Mouse (Mus musculus) B cell, adult 67 days (primary cell): ENCODE data around the gene Fuca1. TPM values are rescaled to one million over a fixed set of nuclear protein-coding genes. Genes with fewer than 3 reads are reported as not detected.

Experiments used
- total RNA-seq, 2 experiments: library from RNA; stranded (reverse); gene quantifications; 4 replicates each; pipeline ENCODE4 v1.2.4; 2023

Fuca1 gene
- total RNA-seq, result 100 to 1,000 TPM; 196 to 204 TPM

DNA sequence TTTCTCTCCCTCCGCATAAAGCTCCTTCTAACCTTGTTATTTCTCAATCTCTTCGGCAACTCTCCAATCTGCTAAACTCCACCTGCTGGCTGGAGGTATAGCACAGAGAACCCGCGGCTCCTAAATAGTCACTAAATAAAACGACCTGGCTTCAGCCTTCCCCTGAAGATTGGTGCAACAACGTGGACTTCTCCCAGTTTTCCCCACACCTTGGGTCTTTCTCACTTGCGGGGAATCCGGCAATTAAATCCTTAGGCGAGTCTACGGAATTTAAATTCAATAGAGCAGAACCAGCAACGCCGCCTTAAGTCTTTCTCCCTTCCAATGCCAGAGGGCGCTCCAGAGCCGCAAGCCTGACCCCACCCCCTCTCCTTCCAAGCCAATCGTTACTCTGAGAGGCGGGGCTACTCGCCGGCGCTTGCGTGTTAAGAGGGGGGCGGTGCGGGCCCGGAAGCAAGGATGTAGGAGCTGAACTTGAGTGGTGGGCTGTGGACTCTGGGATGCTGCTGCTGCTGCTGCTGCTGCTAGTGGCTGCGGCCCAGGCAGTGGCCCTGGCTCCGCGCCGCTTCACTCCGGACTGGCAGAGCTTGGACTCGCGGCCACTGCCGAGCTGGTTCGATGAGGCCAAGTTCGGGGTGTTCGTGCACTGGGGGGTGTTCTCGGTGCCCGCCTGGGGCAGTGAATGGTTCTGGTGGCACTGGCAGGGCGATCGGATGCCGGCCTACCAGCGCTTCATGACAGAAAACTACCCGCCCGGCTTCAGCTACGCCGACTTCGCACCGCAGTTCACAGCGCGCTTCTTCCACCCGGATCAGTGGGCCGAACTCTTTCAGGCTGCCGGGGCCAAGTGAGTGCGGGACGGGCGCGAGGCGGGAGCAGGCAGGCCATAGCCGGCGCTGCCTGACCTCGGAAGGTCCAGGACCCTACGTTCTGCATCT, at the start of gene Fuca1:
TSS of gene Fuca1 (plus strand) at position 432 of the 938 bp plus-strand sequence.

DNA sequence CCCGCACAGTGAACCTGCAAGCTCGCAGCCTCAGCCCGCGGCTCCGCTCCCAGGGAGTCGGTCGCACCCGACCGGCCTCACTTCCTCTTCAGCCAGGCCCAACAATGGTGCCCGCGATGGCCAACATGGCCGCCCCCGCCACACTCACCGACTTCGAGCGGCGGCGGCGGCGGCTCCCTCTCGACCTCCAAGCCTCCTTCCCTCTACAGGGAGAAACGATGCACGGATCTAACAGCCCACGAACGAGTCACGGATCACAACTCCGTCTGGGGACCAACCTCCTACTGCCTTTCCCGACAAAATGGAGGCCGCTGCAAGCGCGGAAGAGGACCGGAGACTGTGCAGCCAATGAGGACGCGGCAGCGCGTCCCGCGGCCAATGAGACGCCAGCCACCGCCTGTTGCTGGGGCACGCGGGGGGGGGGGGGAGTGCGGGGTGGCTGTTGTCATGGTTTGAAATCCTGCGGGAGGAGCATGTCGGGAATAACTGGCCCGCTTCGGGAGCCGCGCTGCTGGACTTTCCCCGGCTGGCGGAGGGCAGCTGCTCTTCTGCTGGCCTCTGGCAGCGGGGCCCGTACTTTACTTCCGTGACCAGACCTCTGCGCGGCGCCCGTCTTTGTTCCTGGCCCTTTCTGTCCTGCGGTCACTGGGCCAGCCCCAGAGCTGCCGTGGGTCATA, 46.9 kb upstream of the Fuca1 start, which contains the start of gene Pnrc2:
TSS of gene Pnrc2 (minus strand) at position 325 of the 677 bp plus-strand sequence.

DNA sequence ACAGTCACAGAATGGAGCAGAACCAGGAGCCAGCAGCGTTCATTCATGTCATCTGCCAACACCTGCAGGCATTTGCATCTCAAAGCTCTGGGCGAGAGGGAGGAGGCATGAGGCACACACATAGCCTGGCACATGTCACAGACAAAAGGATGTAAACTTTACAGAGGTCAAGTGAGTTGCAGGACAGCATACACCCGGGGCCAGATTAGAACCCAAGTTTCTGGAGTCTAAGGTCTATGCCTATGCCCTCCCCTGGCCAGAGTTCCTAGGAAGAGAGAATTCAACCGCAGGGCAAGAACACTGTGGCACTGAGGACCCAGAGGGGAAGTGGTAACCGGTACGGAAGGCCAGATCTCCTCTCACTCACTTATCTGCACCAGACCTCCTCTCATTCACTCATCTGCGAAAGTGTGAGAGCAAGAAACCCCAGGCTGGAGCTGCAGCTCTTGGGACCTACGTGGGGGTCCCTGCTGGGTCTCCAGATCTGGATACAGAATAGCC, 25.4 kb upstream of the Fuca1 start, which contains the start of gene Cnr2:
TSS of gene Cnr2 (plus strand) at position 324 of the 501 bp plus-strand sequence.

DNA sequence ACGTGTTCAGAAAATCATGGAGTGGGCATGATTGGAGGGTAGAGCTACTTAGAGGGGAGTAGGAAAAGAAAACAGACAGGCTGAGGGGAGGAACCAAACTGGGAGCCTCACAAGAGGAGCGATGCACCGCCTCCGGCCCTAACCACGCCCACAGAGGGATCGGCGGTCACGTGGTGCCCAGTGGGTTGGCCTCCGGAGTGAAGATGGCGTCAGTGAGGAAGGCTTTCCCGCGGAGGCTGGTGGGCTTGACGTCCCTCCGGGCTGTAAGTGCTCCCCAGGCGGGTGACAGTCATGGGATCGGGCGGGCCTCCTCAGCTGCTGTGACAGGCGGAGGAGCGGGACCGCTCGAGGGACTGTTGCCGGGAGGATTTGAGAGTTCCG, 25.7 kb downstream of the Fuca1 start, which contains the start of gene Hmgcl:
TSS of gene Hmgcl (plus strand) at position 171 of the 381 bp plus-strand sequence.

DNA sequence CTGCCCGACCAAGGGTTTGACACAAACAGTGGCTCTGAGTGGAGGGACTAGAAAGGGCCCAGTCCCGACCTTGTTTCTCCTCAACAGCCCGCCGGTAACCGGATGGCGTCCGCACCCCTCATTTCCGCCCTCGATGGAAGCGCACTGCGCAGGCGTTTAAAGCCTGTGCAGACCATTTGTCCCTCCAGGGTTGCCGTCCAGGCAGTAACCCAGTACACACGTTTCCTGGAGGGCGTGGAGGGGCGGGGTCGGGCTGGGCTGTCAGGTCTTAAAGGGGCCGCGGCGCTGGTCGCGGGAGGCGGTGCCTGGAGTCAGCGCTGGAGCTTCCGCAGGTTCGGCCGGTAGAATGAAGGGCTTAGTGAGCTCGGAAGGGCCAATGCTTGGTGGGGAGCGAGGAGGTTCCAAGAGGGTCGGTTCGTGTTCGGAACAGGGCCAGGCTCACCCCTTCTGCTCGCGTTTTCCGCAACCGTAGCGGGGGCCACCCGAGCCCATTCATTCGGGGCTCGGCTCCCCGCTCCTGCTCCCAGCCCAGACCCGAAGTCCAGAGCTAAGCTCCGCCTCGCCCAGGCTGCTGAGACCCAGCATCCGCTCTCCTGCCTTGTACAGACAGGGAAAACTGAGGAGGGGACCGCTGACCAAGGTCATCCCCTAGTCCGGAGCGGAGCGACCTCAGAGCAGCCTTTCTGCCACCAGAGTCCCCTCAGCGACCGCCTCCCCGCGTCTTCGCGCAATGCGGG, 43.1 kb downstream of the Fuca1 start, which contains the start of gene Gale:
TSS of gene Gale (plus strand) at position 271 of the 737 bp plus-strand sequence.

DNA sequence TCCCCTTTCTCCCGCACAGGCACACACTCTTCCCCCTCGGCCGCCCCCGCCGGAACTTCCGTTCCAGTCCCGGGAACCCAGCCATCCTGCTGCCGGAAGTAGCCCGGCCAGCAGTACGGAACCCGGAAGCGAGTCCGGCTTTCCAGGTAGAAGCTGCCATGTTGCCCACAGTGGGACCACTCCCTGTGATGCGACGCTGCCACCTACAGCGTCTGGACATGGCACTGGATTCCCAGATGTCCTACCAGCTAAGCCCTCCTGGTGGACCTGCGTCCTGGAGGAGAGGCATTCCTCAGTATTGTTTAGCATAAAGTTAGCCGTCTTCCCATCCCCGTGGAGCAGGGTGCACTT, 52.0 kb downstream of the Fuca1 start, which contains the start of gene Lypla2:
TSS of gene Lypla2 (minus strand) at position 71 of the 351 bp plus-strand sequence.

DNA sequence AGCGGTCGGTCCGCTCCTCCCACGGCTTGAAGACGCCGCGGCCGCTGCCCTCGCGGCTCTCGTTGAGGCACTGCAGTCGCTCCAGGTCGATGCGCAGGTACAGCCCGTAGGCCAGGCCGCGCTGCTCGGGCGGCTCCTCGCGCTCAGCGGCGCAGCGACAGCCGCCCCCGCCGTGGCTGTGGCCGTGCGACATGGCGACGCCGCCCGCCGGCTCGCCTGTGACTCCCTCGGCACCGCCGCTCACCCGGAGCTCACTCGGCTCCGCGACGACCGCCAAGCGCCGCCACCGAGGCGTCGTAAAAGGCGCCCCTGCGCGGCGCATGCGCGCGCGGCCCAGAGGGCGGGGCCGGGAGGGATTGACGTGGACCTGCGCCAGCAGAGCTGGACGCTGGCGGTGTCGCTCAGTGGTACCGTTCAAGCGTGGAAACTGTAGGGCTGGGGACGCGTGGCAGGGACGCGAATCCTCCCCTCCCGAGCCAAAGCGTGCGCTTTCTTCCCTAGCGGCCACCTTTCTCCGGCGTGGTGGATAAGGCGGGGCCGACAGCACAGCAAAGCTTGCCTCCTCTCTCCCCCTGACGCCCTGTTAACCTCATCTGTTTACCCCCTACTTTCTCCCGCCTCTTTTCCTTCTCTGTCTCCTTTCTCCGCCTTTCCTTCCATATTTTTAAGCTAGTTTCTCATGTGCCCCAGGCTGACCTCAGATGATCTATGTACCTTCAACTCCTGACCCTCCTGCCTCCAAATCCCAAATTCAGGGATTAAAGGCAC, 66.6 kb downstream of the Fuca1 start, which contains the start of gene Pithd1:
TSS of gene Pithd1 (minus strand) at position 322 of the 768 bp plus-strand sequence.

Other genes starting within 250 kb of the Fuca1 start
- under 1 TPM; 0.56 to 0.58 TPM for gene Ifnlr1, start 234.4 kb upstream of the Fuca1 start, total RNA-seq
- gene Il22ra1, start 192.6 kb upstream of the Fuca1 start, total RNA-seq, result not detected
- not detected for gene Myom3, start 161.0 kb upstream of the Fuca1 start, total RNA-seq
- gene Srsf10, start 65.0 kb upstream of the Fuca1 start, total RNA-seq, result 100 to 1,000 TPM; 204 to 220 TPM
- 100 to 1,000 TPM; 146 to 155 TPM for gene Pnrc2, start 46.9 kb upstream of the Fuca1 start, total RNA-seq
- gene Cnr2, start 25.3 kb upstream of the Fuca1 start, total RNA-seq, result 100 to 1,000 TPM; 167 to 171 TPM
- gene Hmgcl, start 25.7 kb downstream of the Fuca1 start, total RNA-seq, result 10 to 100 TPM; 28.2 to 32.9 TPM
- gene Gale, start 43.0 kb downstream of the Fuca1 start, total RNA-seq, result 1 to 10 TPM; 5.5 to 6.5 TPM
- gene Lypla2, start 51.9 kb downstream of the Fuca1 start, total RNA-seq, result 100 to 1,000 TPM; 102 to 110 TPM
- gene Pithd1, start 66.5 kb downstream of the Fuca1 start, total RNA-seq, result 10 to 100 TPM; 37.9 to 43.9 TPM
- gene Eloa, start 101.0 kb downstream of the Fuca1 start, total RNA-seq, result 10 to 100 TPM; 44.2 to 46.9 TPM
- 100 to 1,000 TPM; 847 to 849 TPM for gene Rpl11, start 132.7 kb downstream of the Fuca1 start, total RNA-seq
- gene Id3, start 222.8 kb downstream of the Fuca1 start, total RNA-seq, result 10 to 100 TPM; 57.6 to 64.7 TPM